Mouse (Mus musculus) testis, postnatal 14 days (tissue): Measurements from ENCODE around the gene Fmo5.

Experiments
- DNase-seq: peaks from one replicate; pipeline ENCODE4 v3.0.0; 2021; ENCODE audit warnings: low spot score

Gene Fmo5

GRCm38 (mm10) chr3:97628391-97629001 is at the start of gene Fmo5:
Gene Fmo5 (plus strand): TSS chr3:97628804.
- DNase-seq: peak; percentile 46

- DNase-seq: peak; percentile 48
These were observed 43.0 kb upstream of the Fmo5 start for GRCm38 (mm10) chr3:97585383-97586160.

GRCm38 (mm10) chr3:97587656-97588055 is 40.9 kb upstream of the Fmo5 start:
- no peak for DNase-seq

- DNase-seq: no peak
These were observed 37.9 kb upstream of the Fmo5 start for GRCm38 (mm10) chr3:97590699-97591098.

- no peak for DNase-seq
These were observed 35.5 kb upstream of the Fmo5 start for GRCm38 (mm10) chr3:97593089-97593488.

- no peak for DNase-seq
These were observed 34.5 kb upstream of the Fmo5 start for GRCm38 (mm10) chr3:97594140-97594539.

GRCm38 (mm10) chr3:97595066-97595465 is 33.5 kb upstream of the Fmo5 start:
- no peak for DNase-seq

GRCm38 (mm10) chr3:97596796-97597195 is 31.8 kb upstream of the Fmo5 start:
- DNase-seq: no peak

- DNase-seq: no peak
These were observed 28.4 kb upstream of the Fmo5 start for GRCm38 (mm10) chr3:97600050-97600832.

GRCm38 (mm10) chr3:97609201-97609844 is 19.3 kb upstream of the Fmo5 start:
- DNase-seq: peak; percentile 35

- DNase-seq: peak; percentile 90
These were observed 18.7 kb upstream of the Fmo5 start, which contains the start of gene Chd1l for GRCm38 (mm10) chr3:97609845-97610410. Gene Chd1l (minus strand): TSS chr3:97610203.

- DNase-seq: no peak
These were observed 17.6 kb upstream of the Fmo5 start for GRCm38 (mm10) chr3:97611021-97611420.

- no peak for DNase-seq
These were observed 13.4 kb upstream of the Fmo5 start for GRCm38 (mm10) chr3:97615154-97615553.

GRCm38 (mm10) chr3:97615933-97616332 is 12.7 kb upstream of the Fmo5 start:
- DNase-seq: no peak

- no peak for DNase-seq
These were observed 11.3 kb upstream of the Fmo5 start for GRCm38 (mm10) chr3:97617091-97617825.

GRCm38 (mm10) chr3:97617899-97618298 is 10.7 kb upstream of the Fmo5 start:
- DNase-seq: no peak

GRCm38 (mm10) chr3:97620657-97621056 is 7.9 kb upstream of the Fmo5 start:
- DNase-seq: no peak

- no peak for DNase-seq
These were observed 4.0 kb upstream of the Fmo5 start for GRCm38 (mm10) chr3:97624611-97625010.

- no peak for DNase-seq
These were observed 711 bp upstream of the Fmo5 start for GRCm38 (mm10) chr3:97627893-97628292.

- no peak for DNase-seq
These were observed 1.3 kb downstream of the Fmo5 start for GRCm38 (mm10) chr3:97629941-97630340.

GRCm38 (mm10) chr3:97630746-97631145 is 2.1 kb downstream of the Fmo5 start:
- DNase-seq: no peak
